Mouse (Mus musculus) olfactory bulb, adult 2 months (tissue): Measurements from ENCODE around the gene Memo1.

Source experiments
- CTCF ChIP-seq: fragments of 200-500 bp; IDR thresholded peaks from 2 replicates; pipeline ENCODE4 v1.5.1; 2012; ENCODE audit warnings: low read depth, mild to moderate bottlenecking, low read length, moderate library complexity; ENCODE audit not compliant: insufficient read depth
- POLR2A ChIP-seq: fragments of 200-500 bp; IDR thresholded peaks from 2 replicates; pipeline ENCODE4 v1.6.1; 2012; ENCODE audit warnings: mild to moderate bottlenecking, low read depth, low read length, moderate library complexity; ENCODE audit not compliant: insufficient read depth

- TF ChIP-seq POLR2A: no peak
- no peak for TF ChIP-seq CTCF
These were observed 10.8 kb downstream of the Memo1 start for GRCm38 (mm10) chr17:74284397-74285115.
